Mouse (Mus musculus): ENCODE measurements around the gene Rtkn.

DNA sequence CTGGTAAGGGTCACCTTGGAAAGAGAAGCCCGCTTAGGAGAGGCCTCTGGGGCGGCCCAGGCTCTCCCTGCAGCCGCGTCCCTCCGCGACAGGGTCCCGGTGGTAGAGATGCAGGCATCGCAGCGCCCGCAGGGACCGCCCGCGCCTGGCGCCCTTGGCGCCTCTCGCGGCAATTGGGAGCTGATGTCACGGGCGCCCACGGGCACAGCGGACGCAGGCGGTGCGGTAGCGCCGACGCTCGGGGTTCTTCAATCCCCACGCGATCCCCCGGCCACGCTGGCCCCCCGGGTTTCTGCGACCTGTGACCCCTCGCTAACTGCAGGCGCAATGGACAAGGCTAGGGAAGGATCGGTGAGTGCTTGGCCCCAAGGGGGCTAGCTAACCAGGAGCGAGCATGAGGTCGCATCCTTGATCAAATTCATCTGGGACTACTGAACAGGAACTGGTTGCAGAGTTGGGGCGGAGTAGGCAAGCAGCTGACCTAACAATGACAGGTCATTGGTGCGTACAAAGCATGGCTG lies 7.0 kb downstream of the Rtkn start:
- TF ChIP-seq CTCF (IDR thresholded peaks at IDR 0.05): no peak
- no peak for TF ChIP-seq EP300 (IDR thresholded peaks at IDR 0.05)

Data from lung, postnatal 0 days (tissue).